Mouse (Mus musculus) bone marrow macrophage, adult 2 months (primary cell): ENCODE results near the gene Tgfbr2. TPM values are rescaled to one million over a fixed set of nuclear protein-coding genes. Genes with fewer than 3 reads are reported as not detected.

Experiments
- H3K27ac ChIP-seq: 2 replicates; pipeline ENCODE4 v1.5.1; 2012; ENCODE audit warnings: low read depth, low read length; ENCODE audit not compliant: insufficient read depth
- H3K4me1 ChIP-seq: 2 replicates; pipeline ENCODE4 v1.6.1; 2012; ENCODE audit warnings: low read length; ENCODE audit not compliant: control insufficient read depth, insufficient read depth
- H3K4me3 ChIP-seq: 2 replicates; pipeline ENCODE4 v1.5.1; 2012; ENCODE audit warnings: mild to moderate bottlenecking, low read length, moderate library complexity; ENCODE audit not compliant: insufficient read depth
- CTCF ChIP-seq: IDR thresholded peaks from 2 replicates; pipeline ENCODE4 v1.5.1; 2012; ENCODE audit warnings: low read depth, mild to moderate bottlenecking, low read length, moderate library complexity
- POLR2A ChIP-seq: IDR thresholded peaks from 2 replicates; pipeline ENCODE4 v1.6.1; 2012; ENCODE audit warnings: mild to moderate bottlenecking, low read depth, low read length, borderline replicate concordance
- polyA plus RNA-seq: library from polyadenylated mRNA; stranded (reverse); fragments of >200 nt; gene quantifications from 2 replicates; pipeline ENCODE4 v1.2.4, GENCODE M21; 2012; ENCODE audit not compliant: missing spikeins, insufficient read depth, insufficient read length

Tgfbr2 gene
- polyA plus RNA-seq, 1 experiment = 79.7 TPM

GRCm38 (mm10) chr9:116193889-116194450 is 18.8 kb upstream of the Tgfbr2 start:
- TF ChIP-seq POLR2A (no peak), CTCF (no peak)
- no peak overlapping the region for H3K27ac ChIP-seq
- peaks cover 11% of the 10 kb centered on the region for H3K4me1 ChIP-seq

GRCm38 (mm10) chr9:116193535-116193881 is 18.3 kb upstream of the Tgfbr2 start:
- no peak overlapping the region for H3K27ac ChIP-seq
- TF ChIP-seq CTCF (no peak), POLR2A (no peak)

More at GRCm38 (mm10) chr9:116193889-116194450, 18.8 kb upstream of the Tgfbr2 start:
- no peak overlapping the region for H3K4me3 ChIP-seq

GRCm38 (mm10) chr9:116192826-116193534 is 17.8 kb upstream of the Tgfbr2 start:
- Histone ChIP-seq H3K27ac (no peak overlapping the region), H3K4me3 (no peak overlapping the region), H3K4me1 (peaks cover 11% of the 10 kb centered on the region)
- TF ChIP-seq CTCF (no peak), POLR2A (no peak)

More at GRCm38 (mm10) chr9:116193535-116193881, 18.3 kb upstream of the Tgfbr2 start:
- Histone ChIP-seq H3K4me1 (peaks cover 11% of the 10 kb centered on the region), H3K4me3 (no peak overlapping the region)

- H3K27ac ChIP-seq = no peak overlapping the region
- no peak overlapping the region for H3K4me3 ChIP-seq
- TF ChIP-seq POLR2A = no peak
- TF ChIP-seq CTCF = no peak
- peaks cover 9% of the 10 kb centered on the region for H3K4me1 ChIP-seq
These were observed 17.1 kb upstream of the Tgfbr2 start for GRCm38 (mm10) chr9:116192253-116192652.

- H3K27ac ChIP-seq = no peak overlapping the region
- peaks cover 9% of the 10 kb centered on the region for H3K4me1 ChIP-seq
- no peak overlapping the region for H3K4me3 ChIP-seq
- TF ChIP-seq CTCF (no peak), POLR2A (no peak)
These were observed 14.7 kb upstream of the Tgfbr2 start for GRCm38 (mm10) chr9:116189831-116190230.

GRCm38 (mm10) chr9:116188952-116189666 is 13.9 kb upstream of the Tgfbr2 start:
- H3K27ac ChIP-seq = no peak overlapping the region
- H3K4me1 ChIP-seq = peaks cover 6% of the 10 kb centered on the region
- H3K4me3 ChIP-seq = no peak overlapping the region

GRCm38 (mm10) chr9:116187181-116187731 is 12.1 kb upstream of the Tgfbr2 start:
- Histone ChIP-seq H3K4me3 (no peak overlapping the region), H3K27ac (no peak overlapping the region), H3K4me1 (peaks cover 3% of the 10 kb centered on the region)
- TF ChIP-seq POLR2A (no peak), CTCF (no peak)

More at GRCm38 (mm10) chr9:116188952-116189666, 13.9 kb upstream of the Tgfbr2 start:
- TF ChIP-seq CTCF (no peak), POLR2A (no peak)

GRCm38 (mm10) chr9:116184903-116185302 is 9.7 kb upstream of the Tgfbr2 start:
- H3K4me1 ChIP-seq = peaks cover 9% of the 10 kb centered on the region
- H3K27ac ChIP-seq = no peak overlapping the region
- no peak for TF ChIP-seq CTCF
- TF ChIP-seq POLR2A = no peak
- no peak overlapping the region for H3K4me3 ChIP-seq

GRCm38 (mm10) chr9:116183035-116183434 is 7.9 kb upstream of the Tgfbr2 start:
- H3K27ac ChIP-seq = no peak overlapping the region
- H3K4me3 ChIP-seq = no peak overlapping the region
- peaks cover 21% of the 10 kb centered on the region for H3K4me1 ChIP-seq
- TF ChIP-seq POLR2A = no peak
- no peak for TF ChIP-seq CTCF

- H3K4me1 ChIP-seq = peaks cover 27% of the 10 kb centered on the region
- no peak for TF ChIP-seq CTCF
- no peak overlapping the region for H3K4me3 ChIP-seq
- H3K27ac ChIP-seq = no peak overlapping the region
These were observed 6.4 kb upstream of the Tgfbr2 start for GRCm38 (mm10) chr9:116181608-116182007.
